Mouse (Mus musculus) heart, embryonic 15.5 days (tissue): Measurements from ENCODE around the gene Gm45713. TPM values are rescaled to one million over a fixed set of nuclear protein-coding genes. Genes with fewer than 3 reads are reported as not detected.

Experiments used
- ATAC-seq: fragments of 200-750 bp; cut with Nextera tagmentation; replicated peaks from 2 replicates; pipeline ENCODE4 v1.8.0; 2017; ENCODE audit warnings: low read depth, moderate TSS enrichment; ENCODE audit not compliant: insufficient number of reproducible peaks, insufficient read depth, low FRiP score
- H3K27ac ChIP-seq: fragments of 300-500 bp; sonication (generic); 2 replicates; pipeline ENCODE4 v1.5.1; 2015; ENCODE audit warnings: mild to moderate bottlenecking, inconsistent platforms
- H3K27me3 ChIP-seq: fragments of 300-500 bp; sonication (generic); 2 replicates; pipeline ENCODE4 v1.6.1; 2015; ENCODE audit warnings: inconsistent platforms
- H3K36me3 ChIP-seq: fragments of 300-500 bp; sonication (generic); 2 replicates; pipeline ENCODE4 v1.6.1; 2015; ENCODE audit warnings: mild to moderate bottlenecking, inconsistent platforms
- H3K4me1 ChIP-seq: fragments of 300-500 bp; sonication (generic); replicated peaks from 2 replicates; pipeline ENCODE4 v1.6.1; 2015; ENCODE audit warnings: inconsistent platforms
- H3K4me2 ChIP-seq: fragments of 300-500 bp; sonication (generic); 2 replicates; pipeline ENCODE4 v1.6.1; 2015; ENCODE audit warnings: inconsistent platforms, mild to moderate bottlenecking, moderate library complexity
- H3K4me3 ChIP-seq: fragments of 300-500 bp; sonication (generic); 2 replicates; pipeline ENCODE4 v1.5.1; 2015; ENCODE audit warnings: mild to moderate bottlenecking, inconsistent platforms
- H3K9ac ChIP-seq: fragments of 300-500 bp; sonication (generic); 2 replicates; pipeline ENCODE4 v1.6.1; 2015; ENCODE audit warnings: mild to moderate bottlenecking, inconsistent platforms
- H3K9me3 ChIP-seq: fragments of 300-500 bp; sonication (generic); replicated peaks from 2 replicates; pipeline ENCODE4 v1.6.1; 2016; ENCODE audit warnings: inconsistent platforms
- WGBS: fragments of 180-500 bp; shearing (Covaris S2); methylation state at CpG from one replicate; pipeline ENCODE4 v1.1.7; 2015; ENCODE audit warnings: mixed read lengths; 5-methylcytosine and 5-hydroxymethylcytosine counted together
- microRNA counts: library from miRNA; unstranded; fragments of <30 nt; microRNA quantifications from one replicate; lab custom pipeline; 2016
- microRNA-seq: library from miRNA; unstranded; fragments of <30 nt; microRNA quantifications from one replicate; pipeline ENCODE4, GENCODE M21; 2016
- polyA plus RNA-seq: library from polyadenylated mRNA; unstranded; fragments of >200 nt; fragmentation: Nextera tagmentation; extraction: Ambion mirVana; gene quantifications from 2 replicates; pipeline ENCODE4 v1.2.1, GENCODE M21; 2015

Gene Gm45713
- polyA plus RNA-seq, 1 experiment from 2014 or later, result not detected

DNA sequence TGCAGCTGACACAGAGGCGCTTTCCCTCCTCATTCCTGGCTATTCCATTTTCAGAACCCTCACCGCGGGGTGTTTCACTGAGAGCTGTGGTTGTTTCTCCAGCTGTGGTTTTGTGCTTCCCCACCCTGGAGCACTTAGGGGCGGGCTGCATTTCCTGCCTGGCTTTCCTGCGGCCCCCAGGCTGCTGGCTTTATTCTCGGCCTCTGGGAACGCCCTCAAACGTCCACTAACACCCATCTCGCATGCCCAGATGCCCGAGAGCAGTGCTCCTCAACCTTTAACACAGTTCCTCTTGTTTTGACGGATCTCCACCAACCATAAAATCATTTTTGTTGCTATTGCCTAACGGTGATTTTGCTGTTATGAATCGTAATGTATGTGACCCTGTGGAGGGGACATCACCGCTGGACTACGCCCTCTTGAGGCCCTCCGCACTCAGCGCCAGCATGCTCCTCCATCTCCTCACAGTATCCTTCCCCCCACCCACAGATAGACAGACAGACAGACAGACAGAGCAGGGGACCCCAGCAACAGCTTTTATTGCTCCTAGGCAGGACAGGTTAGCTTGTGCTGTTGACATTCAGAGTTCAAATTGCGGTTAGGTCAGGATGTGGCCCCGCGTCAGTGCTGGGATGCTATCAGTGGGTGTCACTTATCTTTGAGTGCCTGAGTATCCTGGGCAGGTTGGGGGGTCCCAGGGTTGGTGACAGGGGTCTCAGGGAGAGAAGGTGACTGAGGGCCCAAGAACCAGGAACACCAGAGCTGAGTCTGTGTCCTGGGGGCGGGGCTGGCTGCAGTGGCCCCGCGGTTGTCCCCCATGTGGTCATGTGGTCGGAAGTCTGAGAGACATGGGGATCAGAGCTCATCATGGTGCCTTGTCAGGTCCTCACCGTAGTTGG lies 53.4 kb downstream of the Gm45713 start:
- Histone ChIP-seq H3K36me3 (peaks cover 39% of the 10 kb centered on the region), H3K4me1 (peaks cover 5% of the 10 kb centered on the region; the same call in 1 of the 2 replicates), H3K4me2 (peak overlapping the region; percentile 18; the same call in 1 of the 2 replicates), H3K9me3 (no peaks in the 10 kb centered on the region), H3K4me3 (0 out of 2 replicates have a peak overlapping the region, but pooled peaks have one; percentile 5), H3K9ac (no peak overlapping the region), H3K27ac (peak overlapping the region; percentile 63), H3K27me3 (no peaks in the 10 kb centered on the region)
- WGBS, result 58% methylated on average over 25 of the region's 25 CpGs
- no peak; the same call in 1 of the 2 replicates for ATAC-seq

DNA sequence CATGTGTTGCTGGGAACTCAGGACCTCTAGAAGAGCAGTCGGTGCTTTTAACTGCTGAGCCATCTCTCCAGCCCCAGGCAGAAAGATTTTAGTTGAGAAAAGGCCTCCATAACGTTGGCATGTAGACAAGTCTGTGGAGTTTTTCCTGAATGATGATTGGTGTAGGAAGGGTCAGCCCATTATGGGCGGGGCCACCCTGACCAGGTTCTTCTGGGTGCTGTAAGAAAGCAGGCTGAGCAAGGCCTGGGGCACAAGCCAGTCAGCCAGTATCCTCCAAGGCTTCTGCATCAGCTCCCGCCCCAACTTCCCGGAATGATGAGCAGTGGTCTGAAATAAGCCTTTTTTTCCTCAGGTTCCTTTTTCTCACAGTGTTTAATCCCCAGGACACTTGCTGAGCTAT lies 55.0 kb downstream of the Gm45713 start:
- Histone ChIP-seq H3K27me3 (no peaks in the 10 kb centered on the region), H3K36me3 (peaks cover 36% of the 10 kb centered on the region), H3K4me3 (no peak overlapping the region), H3K9ac (no peak overlapping the region), H3K9me3 (no peaks in the 10 kb centered on the region), H3K4me2 (no peak overlapping the region), H3K4me1 (peaks cover 7% of the 10 kb centered on the region), H3K27ac (no peak overlapping the region)
- ATAC-seq, result no peak
- WGBS, result 51% methylated on average over 5 of the region's 5 CpGs

DNA sequence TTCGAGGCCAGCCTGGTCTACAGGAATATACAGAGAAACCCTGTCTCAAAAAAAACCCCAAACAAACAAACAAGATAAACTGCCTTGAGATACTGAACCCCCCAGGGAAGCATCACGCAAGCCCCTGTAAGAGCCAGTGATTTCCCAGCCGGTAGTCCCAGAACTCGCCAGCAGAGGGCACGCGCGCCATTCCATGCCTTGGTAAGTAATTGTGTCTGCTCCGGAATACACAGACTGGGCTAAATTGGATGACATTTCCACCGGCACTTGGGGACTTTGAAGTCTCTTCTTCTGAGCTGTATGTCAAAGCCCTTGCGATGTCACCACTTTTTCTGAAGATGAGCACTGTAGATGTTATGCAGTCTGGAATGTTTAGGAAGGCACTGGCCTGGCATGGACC lies 56.2 kb downstream of the Gm45713 start:
- WGBS, result 2% methylated on average over 10 of the region's 10 CpGs
- H3K4me1 ChIP-seq, result peaks cover 19% of the 10 kb centered on the region
- peak; percentile 33; the same call in 1 of the 2 replicates for ATAC-seq
- H3K27me3 ChIP-seq, result no peaks in the 10 kb centered on the region
- peaks cover 26% of the 10 kb centered on the region; the same call in 1 of the 2 replicates for H3K36me3 ChIP-seq
- no peak overlapping the region for H3K27ac ChIP-seq
- no peak overlapping the region for H3K4me3 ChIP-seq
- H3K9ac ChIP-seq, result no peak overlapping the region
- no peaks in the 10 kb centered on the region for H3K9me3 ChIP-seq
- no peak overlapping the region for H3K4me2 ChIP-seq

DNA sequence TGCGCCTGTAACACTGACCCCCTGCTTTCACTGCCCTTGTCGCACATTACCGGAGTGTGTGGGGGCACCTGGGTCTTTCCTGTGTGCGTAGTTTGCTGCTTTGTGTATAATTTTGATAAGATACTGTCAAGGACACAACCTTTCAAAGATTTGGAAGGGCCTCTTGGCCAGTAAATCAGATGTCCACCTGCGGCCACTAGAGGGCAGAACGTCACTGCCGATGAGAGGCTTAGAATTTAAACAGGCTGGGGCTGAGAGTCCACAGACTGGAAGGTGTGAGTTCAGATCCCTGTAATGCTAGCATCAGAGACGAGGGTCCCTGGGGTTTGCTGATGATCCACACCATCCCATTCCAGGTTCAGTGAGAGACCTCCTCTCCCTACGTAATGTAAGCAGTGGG lies 57.5 kb downstream of the Gm45713 start:
- WGBS, result 23% methylated on average over 9 of the region's 9 CpGs
- H3K4me3 ChIP-seq, result no peak overlapping the region
- H3K36me3 ChIP-seq, result peaks cover 21% of the 10 kb centered on the region; the same call in 1 of the 2 replicates
- H3K27me3 ChIP-seq, result no peaks in the 10 kb centered on the region
- no peak overlapping the region for H3K27ac ChIP-seq
- H3K9ac ChIP-seq, result no peak overlapping the region
- H3K9me3 ChIP-seq, result no peaks in the 10 kb centered on the region
- no peak for ATAC-seq
- peaks cover 25% of the 10 kb centered on the region for H3K4me1 ChIP-seq
- H3K4me2 ChIP-seq, result no peak overlapping the region

DNA sequence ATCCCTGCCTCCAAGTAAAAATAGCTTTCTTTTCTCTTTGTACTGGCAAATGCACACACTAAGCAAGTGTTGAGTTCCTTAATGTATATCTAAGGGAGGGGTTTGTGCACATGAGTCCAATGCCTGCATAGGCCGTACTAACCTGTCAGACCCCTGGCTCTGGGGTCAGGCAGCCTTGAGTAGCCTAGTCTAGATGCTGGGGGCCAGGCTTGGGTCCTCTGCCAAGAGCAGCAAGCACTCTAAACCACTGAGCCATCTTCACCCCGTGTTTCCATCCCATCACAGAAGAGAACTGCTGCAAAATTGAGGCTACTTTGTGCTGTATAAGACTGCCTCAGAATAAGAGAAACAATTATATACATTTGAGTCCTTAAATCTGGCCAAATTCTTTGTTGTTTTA lies 58.2 kb downstream of the Gm45713 start:
- no peak overlapping the region for H3K9ac ChIP-seq
- H3K36me3 ChIP-seq, result peaks cover 18% of the 10 kb centered on the region; the same call in 1 of the 2 replicates
- no peak overlapping the region for H3K27ac ChIP-seq
- peaks cover 25% of the 10 kb centered on the region for H3K4me1 ChIP-seq
- no peak overlapping the region for H3K4me3 ChIP-seq
- H3K27me3 ChIP-seq, result no peaks in the 10 kb centered on the region
- no peak overlapping the region for H3K4me2 ChIP-seq
- 86% methylated on average over 2 of the region's 2 CpGs for WGBS
- H3K9me3 ChIP-seq, result no peaks in the 10 kb centered on the region
- no peak for ATAC-seq

DNA sequence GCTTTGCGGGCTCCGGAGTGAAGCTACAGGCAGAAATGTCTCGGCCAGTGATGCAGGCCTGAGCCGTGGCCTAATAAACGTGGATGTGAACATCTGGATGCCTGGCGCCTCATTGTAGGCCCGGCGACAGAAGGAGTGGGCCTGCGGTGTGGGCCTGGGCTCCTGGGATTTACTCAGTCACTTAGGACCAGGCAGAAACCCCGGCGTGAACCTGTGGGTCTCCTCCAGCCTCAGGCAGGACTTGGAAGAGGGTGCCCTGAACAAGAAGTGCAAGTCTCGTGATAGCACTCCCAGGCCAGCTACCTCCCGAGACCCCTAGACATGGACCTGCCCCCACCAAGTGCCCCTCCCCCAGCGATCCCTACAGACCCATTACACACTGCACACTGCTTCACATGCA lies 58.7 kb downstream of the Gm45713 start:
- Histone ChIP-seq H3K9ac (no peak overlapping the region), H3K27ac (no peak overlapping the region), H3K4me1 (peaks cover 25% of the 10 kb centered on the region), H3K4me2 (no peak overlapping the region), H3K27me3 (no peaks in the 10 kb centered on the region), H3K36me3 (peaks cover 18% of the 10 kb centered on the region; the same call in 1 of the 2 replicates), H3K9me3 (no peaks in the 10 kb centered on the region), H3K4me3 (no peak overlapping the region)
- no peak for ATAC-seq
- WGBS, result 87% methylated on average over 14 of the region's 14 CpGs

DNA sequence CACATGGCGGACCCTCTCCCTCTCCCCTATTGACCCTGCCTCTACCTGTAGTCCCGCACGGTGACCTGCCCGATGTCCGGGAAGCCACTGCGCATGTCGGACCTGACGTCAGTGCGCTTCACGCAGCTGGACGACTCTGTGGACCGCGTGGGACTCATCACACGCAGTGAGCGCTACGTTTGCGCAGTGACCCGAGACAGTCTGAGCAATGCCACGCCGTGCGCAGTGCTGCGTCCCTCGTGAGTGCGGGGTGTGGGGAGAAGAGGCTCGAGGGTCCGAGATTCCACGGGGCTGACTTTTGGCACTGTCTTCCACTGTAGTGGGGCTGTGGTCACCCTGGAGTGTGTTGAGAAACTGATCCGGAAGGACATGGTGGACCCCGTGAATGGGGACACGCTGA lies 59.5 kb downstream of the Gm45713 start:
- ATAC-seq, result no peak

More for the DNA sequence above, 59.5 kb downstream of the Gm45713 start:
- Histone ChIP-seq H3K9ac (no peak overlapping the region), H3K27me3 (no peaks in the 10 kb centered on the region), H3K9me3 (no peaks in the 10 kb centered on the region), H3K4me1 (peaks cover 25% of the 10 kb centered on the region), H3K4me2 (no peak overlapping the region), H3K36me3 (peaks cover 18% of the 10 kb centered on the region; the same call in 1 of the 2 replicates), H3K27ac (0 out of 2 replicates have a peak overlapping the region, but pooled peaks have one; percentile 81), H3K4me3 (no peak overlapping the region)
- 87% methylated on average over 30 of the region's 30 CpGs for WGBS

MicroRNAs within 50 kb of the gene (microRNA counts, 519-probe panel; counts per million panel counts)
- microRNA mmu-miR-150 (lab: Ali Mortazavi, UCI), result 2,526 counts per million, percentile 53 among the panel's probes with 10 or more counts

Small RNA genes within 50 kb of the gene (microRNA-seq; reads per million reads assigned to microRNA genes)
- gene Mir150 (24.2 reads per million, percentile 35 among the genes with 10 or more reads in this experiment), gene Mir5121 (8.0 reads per million, percentile 23 among the genes with 10 or more reads in this experiment), gene Mir7055 (not detected)

Other genes starting within 250 kb of the Gm45713 start
- gene Med25, start 243.5 kb downstream of the Gm45713 start, polyA plus RNA-seq, result 72.9 and 93.9 TPM in 2 replicates
- 11.9 and 16.3 TPM in 2 replicates for gene Fuz, start 240.2 kb downstream of the Gm45713 start, polyA plus RNA-seq
- gene Ap2a1, start 206.7 kb downstream of the Gm45713 start, polyA plus RNA-seq, result 51.9 and 57.4 TPM in 2 replicates
- gene Tsks, start 193.0 kb downstream of the Gm45713 start, polyA plus RNA-seq, result 0.13 and 0.27 TPM in 2 replicates
- gene Cpt1c, start 161.4 kb downstream of the Gm45713 start, polyA plus RNA-seq, result 9.0 and 12.2 TPM in 2 replicates
- 315 and 356 TPM in 2 replicates for gene Prmt1, start 149.7 kb downstream of the Gm45713 start, polyA plus RNA-seq
- gene Irf3, start 138.6 kb downstream of the Gm45713 start, polyA plus RNA-seq, result 61.6 and 76.7 TPM in 2 replicates
- gene Bcl2l12, start 137.5 kb downstream of the Gm45713 start, polyA plus RNA-seq, result 34.5 and 35.4 TPM in 2 replicates
- gene Scaf1, start 119.9 kb downstream of the Gm45713 start, polyA plus RNA-seq, result 25.1 and 32.5 TPM in 2 replicates
- gene Rras, start 118.3 kb downstream of the Gm45713 start, polyA plus RNA-seq, result 76.4 and 80.8 TPM in 2 replicates
- 5.0 and 7.6 TPM in 2 replicates for gene Prr12, start 83.3 kb downstream of the Gm45713 start, polyA plus RNA-seq
- 42.4 and 54.8 TPM in 2 replicates for gene Nosip, start 73.8 kb downstream of the Gm45713 start, polyA plus RNA-seq
- gene Prrg2, start 73.6 kb downstream of the Gm45713 start, polyA plus RNA-seq, result 12.9 and 15.9 TPM in 2 replicates
- gene Rcn3, start 44.0 kb downstream of the Gm45713 start, polyA plus RNA-seq, result 223 and 285 TPM in 2 replicates
- gene Fcgrt, start 32.4 kb downstream of the Gm45713 start, polyA plus RNA-seq, result 52.5 and 62.7 TPM in 2 replicates
- gene Rps11, start 11.8 kb downstream of the Gm45713 start, polyA plus RNA-seq, result 794 and 808 TPM in 2 replicates
- gene Rpl13a, start 7.5 kb downstream of the Gm45713 start, polyA plus RNA-seq, result 697 and 762 TPM in 2 replicates
- gene Flt3l, start 201 bp upstream of the Gm45713 start, polyA plus RNA-seq, result 1.5 and 2.2 TPM in 2 replicates
- 76.5 and 77.3 TPM in 2 replicates for gene Pih1d1, start 18.1 kb upstream of the Gm45713 start, polyA plus RNA-seq
- gene Aldh16a1, start 18.4 kb upstream of the Gm45713 start, polyA plus RNA-seq, result 26.4 and 40.4 TPM in 2 replicates
- 2.7 and 3.5 TPM in 2 replicates for gene Slc17a7, start 27.7 kb upstream of the Gm45713 start, polyA plus RNA-seq
- gene Gfy, start 43.3 kb upstream of the Gm45713 start, polyA plus RNA-seq, result 0.10 TPM in 1 of 2 replicates, not detected in the other
- gene Pth2, start 44.8 kb upstream of the Gm45713 start, polyA plus RNA-seq, result not detected in 2 replicates
- 0.53 and 0.80 TPM in 2 replicates for gene Ccdc155, start 68.7 kb upstream of the Gm45713 start, polyA plus RNA-seq
- 0.90 and 1.2 TPM in 2 replicates for gene Dkkl1, start 75.9 kb upstream of the Gm45713 start, polyA plus RNA-seq
- gene Tead2, start 79.5 kb upstream of the Gm45713 start, polyA plus RNA-seq, result 89.0 and 106 TPM in 2 replicates
- 2.4 and 8.3 TPM in 2 replicates for gene Cd37, start 102.9 kb upstream of the Gm45713 start, polyA plus RNA-seq
- gene Slc6a16, start 104.9 kb upstream of the Gm45713 start, polyA plus RNA-seq, result 0.11 and 0.18 TPM in 2 replicates
- not detected in 2 replicates for gene Slc6a21, start 141.3 kb upstream of the Gm45713 start, polyA plus RNA-seq
- 12.7 and 15.8 TPM in 2 replicates for gene Trpm4, start 197.5 kb upstream of the Gm45713 start, polyA plus RNA-seq
- 25.2 and 26.4 TPM in 2 replicates for gene Hrc, start 199.1 kb upstream of the Gm45713 start, polyA plus RNA-seq
- 1.6 and 2.1 TPM in 2 replicates for gene Ppfia3, start 230.8 kb upstream of the Gm45713 start, polyA plus RNA-seq
- 1.2 and 1.3 TPM in 2 replicates for gene Lin7b, start 234.4 kb upstream of the Gm45713 start, polyA plus RNA-seq